Mouse (Mus musculus): Measurements from ENCODE around the gene Mobp. TPM values are rescaled to one million over a fixed set of nuclear protein-coding genes. Genes with fewer than 3 reads are reported as not detected.
A peak's percentile ranks its signal among the peaks of the same experiment; 100 is the strongest.

Gene Mobp
- polyA plus RNA-seq, 1 experiment from 2014 or later = 0.18 TPM

GRCm38 (mm10) chr9:120191362-120192098, 42.0 kb downstream of the Mobp start:
- H3K36me3 ChIP-seq = no peaks in the 10 kb centered on the region
- peak overlapping the region; percentile 59 for H3K4me2 ChIP-seq
- ATAC-seq (ENCODE audit: low FRiP score) = peak; percentile 95
- H3K4me1 ChIP-seq = peaks cover 7% of the 10 kb centered on the region; the same call in 1 of the 2 replicates
- H3K27me3 ChIP-seq (replicated peaks) = no peaks in the 10 kb centered on the region
- H3K9ac ChIP-seq (replicated peaks) = peak overlapping the region; percentile 46; the same call in 1 of the 2 replicates
- peak overlapping the region; percentile 81 for H3K27ac ChIP-seq (replicated peaks)
- no peaks in the 10 kb centered on the region for H3K9me3 ChIP-seq (replicated peaks)
- H3K4me3 ChIP-seq (replicated peaks) = peak overlapping the region; percentile 36
- WGBS = 24% methylated on average over 21 of the region's 21 CpGs

GRCm38 (mm10) chr9:120192742-120193141, 43.2 kb downstream of the Mobp start:
- H3K4me2 ChIP-seq = no peak overlapping the region
- H3K4me3 ChIP-seq (replicated peaks) = no peak overlapping the region
- no peak overlapping the region for H3K9ac ChIP-seq (replicated peaks)
- H3K27ac ChIP-seq (replicated peaks) = no peak overlapping the region
- 85% methylated on average over 7 of the region's 7 CpGs for WGBS
- H3K27me3 ChIP-seq (replicated peaks) = no peaks in the 10 kb centered on the region
- no peaks in the 10 kb centered on the region for H3K9me3 ChIP-seq (replicated peaks)
- H3K36me3 ChIP-seq = no peaks in the 10 kb centered on the region
- H3K4me1 ChIP-seq = peaks cover 7% of the 10 kb centered on the region; the same call in 1 of the 2 replicates
- ATAC-seq (ENCODE audit: low FRiP score) = no peak

GRCm38 (mm10) chr9:120200873-120201272, 51.4 kb downstream of the Mobp start:
- no peak overlapping the region for H3K4me2 ChIP-seq
- H3K36me3 ChIP-seq = no peaks in the 10 kb centered on the region
- H3K9me3 ChIP-seq (replicated peaks) = no peaks in the 10 kb centered on the region
- H3K4me3 ChIP-seq (replicated peaks) = no peak overlapping the region
- WGBS = 71% methylated on average over 4 of the region's 4 CpGs
- no peaks in the 10 kb centered on the region; the same call in 1 of the 2 replicates for H3K4me1 ChIP-seq
- H3K27me3 ChIP-seq (replicated peaks) = no peaks in the 10 kb centered on the region
- H3K27ac ChIP-seq (replicated peaks) = no peak overlapping the region
- no peak overlapping the region for H3K9ac ChIP-seq (replicated peaks)
- ATAC-seq (ENCODE audit: low FRiP score) = no peak

- WGBS = 87% methylated on average over 7 of the region's 7 CpGs
- Histone ChIP-seq H3K27ac (replicated peaks) (no peak overlapping the region), H3K9ac (replicated peaks) (no peak overlapping the region), H3K9me3 (replicated peaks) (no peaks in the 10 kb centered on the region), H3K27me3 (replicated peaks) (no peaks in the 10 kb centered on the region), H3K4me2 (no peak overlapping the region), H3K4me3 (replicated peaks) (no peak overlapping the region), H3K4me1 (peaks cover 3% of the 10 kb centered on the region; the same call in 1 of the 2 replicates), H3K36me3 (no peaks in the 10 kb centered on the region)
- ATAC-seq (ENCODE audit: low FRiP score) = no peak
Observed at GRCm38 (mm10) chr9:120201743-120202142, 52.2 kb downstream of the Mobp start.

- peaks cover 9% of the 10 kb centered on the region; the same call in 1 of the 2 replicates for H3K4me1 ChIP-seq
- H3K4me2 ChIP-seq = no peak overlapping the region
- H3K27me3 ChIP-seq (replicated peaks) = no peaks in the 10 kb centered on the region
- no peak overlapping the region for H3K27ac ChIP-seq (replicated peaks)
- no peaks in the 10 kb centered on the region for H3K9me3 ChIP-seq (replicated peaks)
- WGBS = 34% methylated on average over 12 of the region's 12 CpGs
- H3K9ac ChIP-seq (replicated peaks) = no peak overlapping the region
- H3K4me3 ChIP-seq (replicated peaks) = no peak overlapping the region
- ATAC-seq (ENCODE audit: low FRiP score) = no peak
- H3K36me3 ChIP-seq = no peaks in the 10 kb centered on the region
Observed at GRCm38 (mm10) chr9:120202683-120203082, 53.2 kb downstream of the Mobp start.

- no peak for ATAC-seq (ENCODE audit: low FRiP score)
- Histone ChIP-seq H3K9me3 (replicated peaks) (no peaks in the 10 kb centered on the region), H3K4me1 (peaks cover 9% of the 10 kb centered on the region; the same call in 1 of the 2 replicates), H3K27me3 (replicated peaks) (no peaks in the 10 kb centered on the region), H3K9ac (replicated peaks) (no peak overlapping the region), H3K4me2 (no peak overlapping the region), H3K4me3 (replicated peaks) (no peak overlapping the region), H3K27ac (replicated peaks) (no peak overlapping the region), H3K36me3 (no peaks in the 10 kb centered on the region)
- whole genome bisulfite sequencing = 84% methylated on average over 10 of the region's 10 CpGs
Observed at GRCm38 (mm10) chr9:120203936-120204335, 54.4 kb downstream of the Mobp start.

- 58% methylated on average over 17 of the region's 17 CpGs for WGBS
- Histone ChIP-seq H3K4me3 (replicated peaks) (no peak overlapping the region), H3K9ac (replicated peaks) (no peak overlapping the region), H3K27me3 (replicated peaks) (no peaks in the 10 kb centered on the region), H3K4me1 (peaks cover 9% of the 10 kb centered on the region; the same call in 1 of the 2 replicates), H3K4me2 (no peak overlapping the region), H3K36me3 (no peaks in the 10 kb centered on the region), H3K27ac (replicated peaks) (no peak overlapping the region), H3K9me3 (replicated peaks) (no peaks in the 10 kb centered on the region)
- ATAC-seq (ENCODE audit: low FRiP score) = no peak
Observed at GRCm38 (mm10) chr9:120206897-120207296, 57.4 kb downstream of the Mobp start.

- Histone ChIP-seq H3K9ac (replicated peaks) (no peak overlapping the region), H3K4me3 (replicated peaks) (no peak overlapping the region), H3K27ac (replicated peaks) (no peak overlapping the region), H3K27me3 (replicated peaks) (no peaks in the 10 kb centered on the region), H3K9me3 (replicated peaks) (no peaks in the 10 kb centered on the region), H3K4me1 (peaks cover 19% of the 10 kb centered on the region; the same call in 1 of the 2 replicates), H3K4me2 (no peak overlapping the region), H3K36me3 (no peaks in the 10 kb centered on the region)
- ATAC-seq (ENCODE audit: low FRiP score) = no peak
- 70% methylated on average over 4 of the region's 4 CpGs for WGBS
Observed at GRCm38 (mm10) chr9:120210068-120210467, 60.6 kb downstream of the Mobp start.

GRCm38 (mm10) chr9:120210865-120211264, 61.4 kb downstream of the Mobp start:
- no peaks in the 10 kb centered on the region for H3K36me3 ChIP-seq
- no peak for ATAC-seq (ENCODE audit: low FRiP score)
- H3K9me3 ChIP-seq (replicated peaks) = no peaks in the 10 kb centered on the region
- H3K9ac ChIP-seq (replicated peaks) = no peak overlapping the region
- no peak overlapping the region for H3K4me3 ChIP-seq (replicated peaks)
- H3K4me2 ChIP-seq = no peak overlapping the region
- H3K27ac ChIP-seq (replicated peaks) = no peak overlapping the region
- 73% methylated on average over 4 of the region's 4 CpGs for WGBS
- H3K4me1 ChIP-seq = peaks cover 19% of the 10 kb centered on the region; the same call in 1 of the 2 replicates
- no peaks in the 10 kb centered on the region for H3K27me3 ChIP-seq (replicated peaks)

- ATAC-seq (ENCODE audit: low FRiP score) = no peak
- WGBS = 41% methylated on average over 6 of the region's 6 CpGs
Observed at GRCm38 (mm10) chr9:120212936-120213335, 63.4 kb downstream of the Mobp start.

GRCm38 (mm10) chr9:120214978-120215495, 65.5 kb downstream of the Mobp start:
- WGBS = 88% methylated on average over 11 of the region's 11 CpGs
- no peaks in the 10 kb centered on the region for H3K9me3 ChIP-seq (replicated peaks)

More at GRCm38 (mm10) chr9:120212936-120213335, 63.4 kb downstream of the Mobp start:
- no peak overlapping the region for H3K4me2 ChIP-seq
- H3K27me3 ChIP-seq (replicated peaks) = no peaks in the 10 kb centered on the region
- no peaks in the 10 kb centered on the region for H3K9me3 ChIP-seq (replicated peaks)
- H3K27ac ChIP-seq (replicated peaks) = peak overlapping the region; percentile 66
- H3K36me3 ChIP-seq = no peaks in the 10 kb centered on the region
- H3K4me3 ChIP-seq (replicated peaks) = no peak overlapping the region
- no peak overlapping the region for H3K9ac ChIP-seq (replicated peaks)
- 0 out of 2 replicates have a peak, but pooled peaks cover 10% of the 10 kb centered on the region for H3K4me1 ChIP-seq

GRCm38 (mm10) chr9:120219411-120219810, 69.9 kb downstream of the Mobp start:
- 66% methylated on average over 3 of the region's 3 CpGs for WGBS
- ATAC-seq (ENCODE audit: low FRiP score) = no peak
- H3K36me3 ChIP-seq = no peaks in the 10 kb centered on the region
- no peak overlapping the region for H3K4me3 ChIP-seq (replicated peaks)
- peaks cover 7% of the 10 kb centered on the region for H3K4me1 ChIP-seq
- no peak overlapping the region for H3K4me2 ChIP-seq
- no peak overlapping the region for H3K9ac ChIP-seq (replicated peaks)
- H3K27ac ChIP-seq (replicated peaks) = no peak overlapping the region
- H3K27me3 ChIP-seq (replicated peaks) = no peaks in the 10 kb centered on the region
- H3K9me3 ChIP-seq (replicated peaks) = no peaks in the 10 kb centered on the region

More at GRCm38 (mm10) chr9:120214978-120215495, 65.5 kb downstream of the Mobp start:
- no peak overlapping the region for H3K27ac ChIP-seq (replicated peaks)
- no peaks in the 10 kb centered on the region for H3K36me3 ChIP-seq
- H3K4me1 ChIP-seq = 0 out of 2 replicates have a peak, but pooled peaks cover 10% of the 10 kb centered on the region
- H3K9ac ChIP-seq (replicated peaks) = no peak overlapping the region
- no peak for ATAC-seq (ENCODE audit: low FRiP score)
- no peak overlapping the region for H3K4me3 ChIP-seq (replicated peaks)
- no peaks in the 10 kb centered on the region for H3K27me3 ChIP-seq (replicated peaks)
- H3K4me2 ChIP-seq = no peak overlapping the region

Data from neural tube, embryonic 15.5 days (tissue).